Mouse (Mus musculus) stomach, postnatal 0 days (tissue): Measurements from ENCODE around the gene Spag8.

Experiments used
- CTCF ChIP-seq: IDR thresholded peaks from 2 replicates; pipeline ENCODE4 v1.5.1; 2016; ENCODE audit warnings: antibody characterized with exemption, low read depth, mild to moderate bottlenecking, moderate library complexity
- EP300 ChIP-seq: optimal IDR thresholded peaks from 2 replicates; pipeline ENCODE3; 2016; ENCODE audit warnings: antibody characterized with exemption

DNA sequence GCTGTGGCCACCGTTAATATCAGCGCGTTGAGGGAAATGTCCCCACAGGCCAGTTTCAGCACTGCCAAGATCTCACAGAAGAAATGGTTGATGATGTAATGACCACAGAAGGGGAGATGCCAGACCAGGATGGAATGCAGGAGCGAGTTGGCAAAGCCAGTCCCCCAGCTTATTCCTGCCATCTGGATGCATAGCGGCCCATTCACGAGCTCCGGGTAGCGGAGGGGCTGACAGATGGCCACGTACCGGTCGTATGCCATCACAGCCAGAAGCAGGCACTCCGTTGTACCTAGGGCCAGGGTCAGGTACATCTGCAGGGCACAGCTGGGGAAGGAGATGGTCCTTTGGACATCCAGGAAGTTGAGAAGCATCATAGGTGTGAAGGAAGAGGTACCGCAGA is 43.2 kb upstream of the Spag8 start:
- TF ChIP-seq CTCF = no peak
- TF ChIP-seq EP300 = no peak
